Mouse (Mus musculus): Measurements from ENCODE around the gene Syt1.

The Syt1 gene

GRCm38 (mm10) chr10:109010241-109011193, at the start of gene Syt1:
TSS of gene Syt1 (minus strand) at chr10:109010982.
- WGBS, result under 1% methylated on average over 37 of the region's 37 CpGs

- WGBS, result 50% methylated on average over 6 of the region's 6 CpGs
Observed at GRCm38 (mm10) chr10:109056500-109056899, 45.7 kb upstream of the Syt1 start.

DNA sequence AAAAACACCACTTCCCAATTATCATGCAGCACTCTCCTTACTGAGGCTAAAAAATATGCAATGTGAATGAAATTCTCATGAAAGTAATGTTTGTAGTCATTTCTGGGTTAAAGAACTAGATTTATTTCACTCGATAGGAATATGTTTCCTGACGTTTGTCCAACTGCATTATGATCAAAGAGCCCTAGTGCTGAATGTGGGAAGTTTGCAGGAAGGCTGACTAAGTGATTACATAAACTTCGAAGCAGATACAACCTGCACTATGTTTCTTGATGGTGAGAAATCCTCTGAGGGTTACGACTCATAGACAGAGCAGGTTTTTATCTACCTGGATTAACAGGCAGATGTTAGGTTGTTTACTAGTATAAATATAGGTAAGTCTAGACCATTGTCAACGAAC, 36.8 kb upstream of the Syt1 start:
- WGBS, result 43% methylated on average over 5 of the region's 5 CpGs

- 41% methylated on average over 2 of the region's 2 CpGs for WGBS
Observed at GRCm38 (mm10) chr10:109046988-109047387, 36.2 kb upstream of the Syt1 start.

GRCm38 (mm10) chr10:109011226-109012165, 714 bp upstream of the Syt1 start:
- WGBS, result 2% methylated on average over 29 of the region's 29 CpGs

- WGBS, result 7% methylated on average over 1 of the region's 1 CpGs
Observed at GRCm38 (mm10) chr10:109009831-109010230, 951 bp downstream of the Syt1 start.

- 46% methylated on average over 13 of the region's 13 CpGs for WGBS
Observed at GRCm38 (mm10) chr10:109008456-109008855, 2.3 kb downstream of the Syt1 start.

- WGBS, result 42% methylated on average over 4 of the region's 4 CpGs
Observed at GRCm38 (mm10) chr10:109003482-109003881, 7.3 kb downstream of the Syt1 start.

DNA sequence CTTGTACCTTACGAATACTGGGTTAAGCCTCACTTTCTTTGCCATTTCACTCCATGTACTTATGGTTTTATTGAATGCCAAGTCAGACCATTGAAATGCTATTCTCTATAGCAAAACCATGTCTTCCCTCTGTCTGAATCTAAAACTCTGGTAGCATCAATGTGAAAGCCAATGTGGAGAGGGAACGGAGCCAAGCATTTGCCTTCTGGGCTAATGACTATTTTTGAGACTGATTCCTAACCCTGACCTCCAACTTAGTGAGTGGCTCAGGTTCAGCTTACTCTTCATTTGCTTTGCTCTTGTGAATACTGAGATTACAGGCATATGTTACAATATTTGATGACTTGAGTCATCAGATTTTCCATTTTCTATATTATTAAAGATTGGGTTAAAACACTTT, 23.5 kb downstream of the Syt1 start:
- 87% methylated on average over 2 of the region's 2 CpGs for WGBS

DNA sequence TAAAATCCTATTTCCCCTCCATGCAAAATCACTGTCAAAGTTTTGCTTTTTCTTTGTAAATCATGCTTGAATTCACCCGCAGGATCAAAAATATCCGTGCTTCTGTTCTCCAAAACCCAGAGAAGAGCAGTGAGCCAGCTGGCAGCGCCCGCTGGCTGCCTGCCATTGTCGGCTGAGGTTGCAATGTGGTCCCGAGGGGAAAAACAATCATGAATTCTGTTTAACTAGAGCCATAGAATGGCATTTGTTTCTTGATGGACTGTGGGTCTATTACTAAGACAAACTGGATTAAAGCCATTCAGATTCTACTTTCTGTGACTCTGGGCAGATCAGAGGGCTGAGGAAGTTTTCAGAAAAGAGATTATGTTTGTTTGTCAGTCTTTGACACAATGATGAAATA, 31.1 kb downstream of the Syt1 start:
- WGBS, result 9% methylated on average over 6 of the region's 6 CpGs

DNA sequence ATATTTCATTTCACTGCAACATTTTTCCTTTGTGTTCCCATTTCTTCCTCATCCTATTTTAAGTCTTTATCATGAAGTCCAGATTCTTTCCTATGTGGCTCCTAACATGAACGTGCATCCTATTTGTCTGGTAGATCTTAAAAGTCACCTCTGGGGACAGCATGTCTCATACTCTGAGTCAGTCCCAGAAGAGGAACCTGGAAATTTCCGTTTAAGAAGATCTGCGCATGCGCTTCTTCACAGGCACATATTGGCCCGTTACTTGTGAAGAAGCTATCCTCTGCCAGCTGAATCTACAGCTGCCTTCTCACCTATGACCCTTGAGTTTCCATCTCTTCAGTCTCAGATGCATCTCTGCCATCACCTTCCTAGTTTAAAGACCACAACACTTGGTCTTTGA, 55.8 kb downstream of the Syt1 start:
- WGBS, result 59% methylated on average over 5 of the region's 5 CpGs

GRCm38 (mm10) chr10:108952182-108952581, 58.6 kb downstream of the Syt1 start:
- 56% methylated on average over 8 of the region's 8 CpGs for WGBS

GRCm38 (mm10) chr10:108936838-108937430, 73.8 kb downstream of the Syt1 start:
- 54% methylated on average over 10 of the region's 10 CpGs for WGBS

GRCm38 (mm10) chr10:108930299-108930698, 80.5 kb downstream of the Syt1 start:
- 70% methylated on average over 3 of the region's 3 CpGs for WGBS

DNA sequence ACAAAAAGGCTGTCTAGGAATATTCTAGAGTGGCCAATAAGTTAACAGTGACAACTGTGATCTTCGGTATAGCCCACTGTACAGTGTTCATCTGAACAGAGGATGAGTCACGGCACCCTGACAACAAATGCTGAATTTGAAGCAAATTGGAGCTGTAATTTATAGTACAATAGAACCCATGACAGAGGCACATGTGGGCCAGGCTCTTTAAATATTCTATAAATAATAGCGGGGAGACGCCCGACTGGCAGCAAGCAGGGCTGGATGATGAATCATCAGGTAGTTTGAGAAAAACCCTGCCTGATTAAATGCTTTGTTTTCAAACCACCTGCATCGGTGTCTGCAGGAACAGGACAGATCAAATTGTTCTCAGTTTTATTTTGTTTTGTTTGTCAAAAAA, 81.1 kb downstream of the Syt1 start:
- 43% methylated on average over 6 of the region's 6 CpGs for WGBS

GRCm38 (mm10) chr10:108905264-108905663, 105.5 kb downstream of the Syt1 start:
- WGBS, result 72% methylated on average over 1 of the region's 1 CpGs

DNA sequence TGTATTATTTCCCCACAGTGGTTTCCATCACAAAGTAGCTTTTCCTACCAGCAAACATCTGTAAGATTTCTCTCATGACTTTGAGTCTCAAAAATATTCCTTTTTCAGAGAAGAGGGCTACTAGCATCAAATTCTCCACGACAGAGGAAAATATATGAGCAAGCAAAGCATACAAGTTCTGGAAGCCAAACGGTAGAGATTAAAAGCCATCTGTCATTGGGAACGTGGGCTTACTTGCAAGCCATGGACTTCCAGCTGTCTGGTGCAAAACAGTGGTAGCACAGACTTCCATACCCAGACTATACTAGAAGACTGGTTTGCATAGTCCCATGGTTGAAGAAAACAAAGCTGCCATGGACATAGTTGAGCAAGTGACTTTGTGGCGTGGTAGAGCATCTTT, 106.4 kb downstream of the Syt1 start:
- WGBS, result 40% methylated on average over 4 of the region's 4 CpGs

GRCm38 (mm10) chr10:108896529-108896928, 114.3 kb downstream of the Syt1 start:
- 70% methylated on average over 5 of the region's 5 CpGs for WGBS

GRCm38 (mm10) chr10:108893288-108893687, 117.5 kb downstream of the Syt1 start:
- WGBS, result 96% methylated on average over 6 of the region's 6 CpGs

DNA sequence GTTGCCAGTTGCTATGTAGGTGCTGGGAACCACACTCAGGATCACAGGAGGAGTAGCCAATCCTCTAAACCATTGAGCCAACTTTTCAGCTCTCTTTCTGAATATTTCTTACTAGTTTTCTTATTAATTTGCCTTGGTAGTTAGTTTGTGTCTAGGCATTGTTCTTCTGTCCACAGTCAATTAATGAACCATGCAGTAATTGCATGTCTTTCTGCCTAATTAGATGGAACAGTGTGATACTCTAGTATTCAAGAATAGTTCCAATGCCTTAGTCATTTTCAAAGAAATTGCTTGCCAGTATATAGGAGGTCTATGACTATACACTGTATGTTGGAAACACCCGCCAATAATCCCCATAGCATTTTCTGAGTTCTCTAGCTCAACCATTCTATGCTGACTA, 118.3 kb downstream of the Syt1 start:
- WGBS, result 83% methylated on average over 1 of the region's 1 CpGs

GRCm38 (mm10) chr10:108889084-108889483, 121.7 kb downstream of the Syt1 start:
- 49% methylated on average over 4 of the region's 4 CpGs for WGBS

GRCm38 (mm10) chr10:108885769-108886168, 125.0 kb downstream of the Syt1 start:
- WGBS, result 98% methylated on average over 1 of the region's 1 CpGs
